Mouse (Mus musculus) liver, embryonic 14.5 days (tissue): ENCODE results near the gene Fbxw4. TPM values are rescaled to one million over a fixed set of nuclear protein-coding genes. Genes with fewer than 3 reads are reported as not detected.
A peak's percentile ranks its signal among the peaks of the same experiment; 100 is the strongest.

ENCODE experiments used
- ATAC-seq: fragments of 200-750 bp; cut with Nextera tagmentation; 2 replicates; pipeline ENCODE4 v1.8.0; 2017; ENCODE audit warnings: moderate number of reproducible peaks, mild to moderate bottlenecking, moderate library complexity; ENCODE audit not compliant: insufficient read depth
- DNase-seq, 3 experiments: peaks; one replicate each; pipeline ENCODE4 v3.0.0-alpha.2; 2012 to 2013; ENCODE audit warnings: low read depth in 3 of 3, low spot score in 3 of 3
- H3K27ac ChIP-seq: fragments of 300-500 bp; sonication (generic); 2 replicates; pipeline ENCODE4 v1.5.1; 2014; ENCODE audit warnings: moderate library complexity, mild to moderate bottlenecking, control low read depth, inconsistent platforms
- H3K27me3 ChIP-seq: fragments of 300-500 bp; sonication (generic); 2 replicates; pipeline ENCODE4 v1.6.1; 2014; ENCODE audit warnings: mild to moderate bottlenecking, low read length, moderate library complexity; ENCODE audit not compliant: control insufficient read depth, insufficient read depth
- H3K36me3 ChIP-seq: fragments of 300-500 bp; sonication (generic); replicated peaks from 2 replicates; pipeline ENCODE4 v1.6.1; 2014; ENCODE audit warnings: low read depth; ENCODE audit not compliant: control insufficient read depth, insufficient read depth
- H3K4me1 ChIP-seq, 2 experiments: fragments of 200-500 bp in 1 of 2; fragments of 300-500 bp in 1 of 2; sonication (generic) in 1 of 2; replicated peaks; 2 replicates each; pipeline ENCODE4 v1.6.1; 2012 to 2014; ENCODE audit warnings: antibody characterized with exemption in 1 of 2, inconsistent platforms in 1 of 2, low read length in 1 of 2; ENCODE audit not compliant: control insufficient read depth in 2 of 2, insufficient read depth in 2 of 2
- H3K4me2 ChIP-seq: fragments of 300-500 bp; sonication (generic); 2 replicates; pipeline ENCODE4 v1.6.1; 2014; ENCODE audit warnings: low read depth, mild to moderate bottlenecking, control low read depth, moderate library complexity
- H3K4me3 ChIP-seq, 2 experiments: fragments of 200-500 bp in 1 of 2; fragments of 300-500 bp in 1 of 2; sonication (generic) in 1 of 2; 2 replicates each; pipeline ENCODE4 v1.5.1; 2012 to 2014; ENCODE audit warnings: low read depth in 2 of 2, low read length in 2 of 2, mild to moderate bottlenecking in 2 of 2, control low read depth in 1 of 2, inconsistent platforms in 1 of 2, moderate library complexity in 1 of 2; ENCODE audit not compliant: insufficient read depth in 1 of 2
- H3K9ac ChIP-seq: fragments of 300-500 bp; sonication (generic); replicated peaks from 2 replicates; pipeline ENCODE4 v1.6.1; 2014; ENCODE audit warnings: mild to moderate bottlenecking, control low read depth, moderate library complexity
- H3K9me3 ChIP-seq: fragments of 300-500 bp; sonication (generic); 2 replicates; pipeline ENCODE4 v1.6.1; 2016; ENCODE audit warnings: low read length, mixed read lengths; ENCODE audit not compliant: control insufficient read depth
- CTCF ChIP-seq: IDR thresholded peaks from 2 replicates; pipeline ENCODE4 v1.5.1; 2016; ENCODE audit warnings: antibody characterized with exemption, low read depth, control low read depth
- EP300 ChIP-seq: IDR thresholded peaks from 2 replicates; pipeline ENCODE4 v1.6.1; 2016; ENCODE audit warnings: antibody characterized with exemption, low read depth
- WGBS: fragments of 180-500 bp; shearing (Covaris S2); extraction: QIAGEN DNeasy Blood & Tissue Kit; methylation state at CpG from one replicate; pipeline ENCODE4 v1.1.7; 2014; ENCODE audit not compliant: insufficient replicate concordance; 5-methylcytosine and 5-hydroxymethylcytosine counted together
- polyA plus RNA-seq, 2 experiments: library from polyadenylated mRNA; depleted of rRNA in 1 of 2; stranded (reverse) in 1 of 2; unstranded in 1 of 2; fragments of >200 nt; fragmentation: Nextera tagmentation in 1 of 2; extraction: Ambion mirVana in 1 of 2; gene quantifications; 2 replicates each; pipeline versions ENCODE4 v1.2.1 to v1.2.3; 2012 to 2014

Fbxw4 gene
- polyA plus RNA-seq, 2 experiments, result 2.5 to 14.5 TPM

DNA sequence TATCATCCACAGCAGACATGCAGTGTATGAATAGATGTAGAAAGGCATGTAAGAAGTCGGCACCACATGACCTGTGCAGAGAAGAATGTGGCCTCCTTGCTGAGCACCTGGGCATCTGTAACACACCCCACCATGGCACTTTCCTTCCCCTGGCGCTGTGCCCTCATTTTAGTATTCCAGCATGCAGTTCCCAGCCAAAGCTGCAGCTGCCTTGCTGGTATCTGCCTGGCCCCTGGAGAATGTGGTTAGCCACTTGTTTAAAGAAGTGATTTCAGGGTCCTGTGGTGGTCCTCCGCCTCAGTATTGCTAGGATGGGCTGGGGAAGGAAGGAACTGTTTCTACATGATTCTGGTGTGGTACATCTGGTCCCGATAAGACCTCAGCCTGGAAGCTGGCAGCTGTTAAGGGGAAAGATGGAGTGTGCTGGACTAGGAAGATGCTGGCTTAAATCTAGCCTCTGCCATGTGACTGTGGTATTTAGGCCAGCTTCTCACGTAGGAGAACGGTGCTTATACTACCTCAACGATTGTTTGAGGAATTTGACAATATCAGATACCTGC is 85.7 kb downstream of the Fbxw4 start:
- WGBS, result 22% methylated on average over 7 of the region's 7 CpGs
- no peak for ATAC-seq
- H3K27ac ChIP-seq, result no peak overlapping the region

DNA sequence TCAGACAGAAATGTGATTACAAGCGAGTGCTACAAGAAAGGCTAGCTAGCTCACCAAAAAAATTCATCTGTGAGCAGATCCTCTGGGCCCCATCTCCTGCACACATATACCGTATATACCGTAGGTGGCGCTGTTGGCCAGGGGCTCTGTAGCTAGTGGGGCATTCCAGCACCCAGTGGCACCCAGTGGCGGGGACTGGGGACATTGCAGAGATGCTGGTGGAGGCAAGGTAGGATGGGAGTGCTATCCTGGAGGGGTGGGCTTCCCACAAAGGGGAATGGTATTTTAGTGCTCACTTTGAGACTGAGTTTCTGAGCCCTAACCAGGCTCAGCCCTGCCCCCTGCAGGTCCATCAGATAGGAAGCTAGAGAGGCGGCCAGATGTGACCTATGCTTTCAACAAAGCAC is 86.2 kb downstream of the Fbxw4 start:
- no peaks in the 10 kb centered on the region for H3K9me3 ChIP-seq
- H3K4me1 ChIP-seq, result peaks cover 17 to 29% of the 10 kb centered on the region in 2 experiments
- H3K36me3 ChIP-seq, result no peaks in the 10 kb centered on the region
- TF ChIP-seq EP300, result no peak
- TF ChIP-seq CTCF, result peak; percentile 98
- DNase-seq (peak; percentile 43 to 68 (median 60)), ATAC-seq (peak; percentile 71)
- no peak overlapping the region for H3K4me3 ChIP-seq
- H3K27me3 ChIP-seq, result no peaks in the 10 kb centered on the region
- no peak overlapping the region for H3K27ac ChIP-seq
- no peak overlapping the region for H3K4me2 ChIP-seq
- H3K9ac ChIP-seq, result no peak overlapping the region
- 13% methylated on average over 6 of the region's 6 CpGs for WGBS

More for the DNA sequence above, 85.7 kb downstream of the Fbxw4 start:
- Histone ChIP-seq H3K4me1 (peaks cover 17 to 29% of the 10 kb centered on the region in 2 experiments), H3K4me3 (no peak overlapping the region), H3K4me2 (no peak overlapping the region), H3K27me3 (no peaks in the 10 kb centered on the region), H3K9ac (no peak overlapping the region), H3K9me3 (no peaks in the 10 kb centered on the region), H3K36me3 (no peaks in the 10 kb centered on the region)
- TF ChIP-seq EP300 (no peak), CTCF (no peak)
- DNase-seq, result no peak

GRCm38 (mm10) chr19:45573033-45573432 is 87.1 kb downstream of the Fbxw4 start:
- Histone ChIP-seq H3K27ac (no peak overlapping the region), H3K4me2 (no peak overlapping the region; the same call in 1 of the 2 replicates), H3K4me3 (no peak overlapping the region), H3K27me3 (no peaks in the 10 kb centered on the region), H3K9me3 (no peaks in the 10 kb centered on the region), H3K36me3 (no peaks in the 10 kb centered on the region), H3K9ac (no peak overlapping the region), H3K4me1 (peaks cover 17 to 29% of the 10 kb centered on the region in 2 experiments)
- TF ChIP-seq EP300, result no peak
- TF ChIP-seq CTCF, result no peak
- WGBS, result 24% methylated on average over 6 of the region's 6 CpGs
- DNase-seq, result peak in 1 of 3 experiments; percentile 40
- peak; percentile 72 for ATAC-seq

DNA sequence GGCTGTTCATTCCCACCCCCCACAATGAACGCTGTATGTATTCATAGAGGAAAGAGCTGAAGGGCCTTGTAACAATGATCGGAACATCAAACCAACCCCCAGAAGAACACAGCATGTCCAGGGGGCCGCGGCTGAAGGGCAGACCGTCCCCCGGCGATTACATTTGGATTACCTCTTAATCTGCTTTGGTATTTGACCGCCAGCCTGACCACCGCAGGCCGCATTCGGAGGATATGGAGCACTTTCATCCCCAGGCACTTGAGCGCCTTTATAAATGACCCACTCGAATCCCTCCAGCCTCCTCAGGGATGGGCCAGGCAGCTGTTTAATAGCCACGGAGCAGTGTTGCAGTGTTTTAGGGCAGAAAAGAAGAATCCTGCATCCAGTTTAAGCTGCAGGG is 92.7 kb downstream of the Fbxw4 start:
- ATAC-seq, result no peak
- Histone ChIP-seq H3K4me2 (no peak overlapping the region), H3K27me3 (no peaks in the 10 kb centered on the region), H3K36me3 (no peaks in the 10 kb centered on the region), H3K9me3 (no peaks in the 10 kb centered on the region), H3K4me3 (no peak overlapping the region), H3K4me1 (no peaks in the 10 kb centered on the region), H3K27ac (no peak overlapping the region), H3K9ac (no peak overlapping the region)
- TF ChIP-seq CTCF (no peak), EP300 (no peak)
- no peak for DNase-seq
- 79% methylated on average over 14 of the region's 14 CpGs for WGBS

GRCm38 (mm10) chr19:45565925-45566715 is 94.0 kb downstream of the Fbxw4 start:
- Histone ChIP-seq H3K36me3 (no peaks in the 10 kb centered on the region), H3K27ac (no peak overlapping the region), H3K4me2 (no peak overlapping the region), H3K27me3 (no peaks in the 10 kb centered on the region), H3K9me3 (no peaks in the 10 kb centered on the region), H3K4me3 (no peak overlapping the region), H3K4me1 (no peaks in the 10 kb centered on the region), H3K9ac (no peak overlapping the region)
- TF ChIP-seq CTCF (no peak), EP300 (no peak)
- 66% methylated on average over 15 of the region's 15 CpGs for WGBS
- DNase-seq (no peak), ATAC-seq (no peak)
